Mouse (Mus musculus): ENCODE data around the gene Gys1. TPM values are rescaled to one million over a fixed set of nuclear protein-coding genes. Genes with fewer than 3 reads are reported as not detected.
A peak's percentile ranks its signal among the peaks of the same experiment; 100 is the strongest.

The Gys1 gene
- total RNA-seq, 2 experiments from 2014 or later: 275 to 279 TPM

DNA sequence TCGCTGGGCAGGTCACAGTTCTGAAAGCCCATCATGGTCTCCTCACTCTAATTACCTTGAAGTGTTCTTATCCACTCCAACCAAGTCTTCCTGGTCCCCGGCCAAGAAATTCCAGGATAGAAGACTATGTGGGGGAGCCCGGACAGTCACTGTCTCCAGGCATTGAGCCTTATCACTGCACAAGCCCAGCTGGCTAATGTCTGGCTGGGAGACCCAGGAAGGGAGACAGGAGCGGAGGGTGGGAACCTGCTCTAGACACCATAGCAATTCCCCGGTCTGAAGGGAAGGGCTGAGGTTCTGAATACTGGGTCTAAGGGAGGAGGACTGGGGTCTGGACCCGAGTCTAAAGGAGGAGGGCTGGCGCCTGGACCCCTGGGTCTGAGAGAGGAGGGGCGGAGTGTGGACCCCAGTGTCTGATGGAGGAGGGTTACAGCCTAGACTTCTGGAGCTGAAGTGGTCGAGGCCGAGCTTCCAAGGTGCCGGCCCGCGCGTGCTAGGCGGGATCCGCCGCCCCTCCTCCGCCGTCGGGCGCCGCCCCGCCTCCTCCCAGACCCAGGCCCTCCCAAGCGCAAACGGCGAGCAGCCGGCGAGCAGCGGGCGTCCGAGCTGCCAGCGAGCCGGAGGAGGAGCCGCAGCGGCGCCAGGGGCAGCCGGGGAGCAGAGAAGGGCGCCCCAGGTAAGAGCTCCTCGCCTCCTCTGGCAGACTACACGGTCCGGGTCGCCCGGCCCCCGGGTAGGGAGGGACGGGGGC is 21.4 kb upstream of the Gys1 start, which contains the start of gene Ntf5:
Ntf5 (plus strand) TSS at position 583 of the 751 bp plus-strand sequence.
- intact Hi-C loops (cut with DNase I): no loop called here
- no peak for DNase-seq

DNA sequence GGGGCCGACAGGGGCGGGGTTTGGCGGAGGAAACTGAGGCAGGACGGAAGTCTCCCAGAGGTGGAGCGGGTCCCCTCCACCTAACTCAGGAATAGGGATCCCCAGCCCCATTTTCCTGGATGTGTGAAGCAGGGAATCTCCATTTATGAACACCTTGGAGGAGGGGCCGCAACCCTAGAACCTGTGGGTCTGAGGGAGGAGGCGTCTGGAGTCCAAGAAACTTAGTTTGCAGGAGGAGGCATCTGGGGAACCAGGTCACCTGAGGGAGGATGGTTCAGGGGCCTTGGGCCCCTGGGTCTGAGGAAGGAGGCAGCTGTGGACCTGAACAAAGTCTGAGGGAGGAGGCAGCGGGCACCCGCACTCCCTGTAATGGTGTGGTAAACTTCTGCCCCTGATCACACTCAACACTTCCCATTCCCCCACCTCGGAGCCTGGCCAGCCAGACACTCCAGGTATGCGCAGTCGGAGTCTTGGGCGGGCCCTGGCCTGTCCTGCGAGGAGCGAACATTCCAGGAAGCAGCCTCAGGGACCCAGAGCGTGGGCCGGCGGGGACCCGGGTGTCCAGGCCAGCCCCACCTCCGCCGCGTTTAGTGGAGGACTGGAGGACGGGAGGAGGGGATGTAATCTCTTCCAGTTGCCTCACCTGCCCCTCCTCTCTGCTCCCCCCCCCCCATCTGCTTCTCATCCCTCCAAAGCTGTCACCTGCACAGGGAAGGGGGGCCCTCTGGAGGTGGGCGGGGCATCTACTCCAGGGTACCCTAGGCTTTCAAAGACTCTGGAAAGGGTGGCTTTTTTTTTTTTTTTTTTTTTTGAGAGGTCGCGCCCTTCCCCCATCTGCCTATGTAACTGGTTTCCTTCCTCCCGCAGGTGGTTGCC is 20.5 kb upstream of the Gys1 start:
- intact Hi-C loops (cut with DNase I): no loop called here

DNA sequence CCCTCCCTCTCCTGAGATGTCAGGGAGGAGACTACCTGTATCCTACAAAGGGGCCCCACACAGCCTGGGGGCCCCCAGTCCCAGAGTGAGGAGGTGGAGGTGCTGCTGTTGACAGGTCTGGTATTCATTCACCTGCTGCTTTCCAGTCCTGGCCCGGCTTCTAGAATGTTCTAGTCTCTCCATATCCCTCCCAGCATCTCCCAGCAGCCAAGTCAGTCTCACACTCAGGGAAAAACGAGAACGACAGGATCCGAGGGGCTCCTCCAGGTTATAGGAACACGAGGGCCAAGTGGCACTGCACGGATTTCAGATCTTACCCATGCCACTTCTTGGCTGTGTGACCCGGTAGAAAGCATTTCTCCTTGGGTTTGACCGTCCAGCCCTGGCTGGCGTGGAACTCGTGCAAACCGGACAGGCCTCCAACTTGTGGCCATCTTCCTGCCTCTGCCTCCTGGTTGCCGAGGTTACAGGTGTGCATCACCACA is 19.9 kb upstream of the Gys1 start:
- DNase-seq: no peak
- intact Hi-C loops (cut with DNase I): no loop called here

More for the DNA sequence above, 20.5 kb upstream of the Gys1 start:
- no peak for DNase-seq

DNA sequence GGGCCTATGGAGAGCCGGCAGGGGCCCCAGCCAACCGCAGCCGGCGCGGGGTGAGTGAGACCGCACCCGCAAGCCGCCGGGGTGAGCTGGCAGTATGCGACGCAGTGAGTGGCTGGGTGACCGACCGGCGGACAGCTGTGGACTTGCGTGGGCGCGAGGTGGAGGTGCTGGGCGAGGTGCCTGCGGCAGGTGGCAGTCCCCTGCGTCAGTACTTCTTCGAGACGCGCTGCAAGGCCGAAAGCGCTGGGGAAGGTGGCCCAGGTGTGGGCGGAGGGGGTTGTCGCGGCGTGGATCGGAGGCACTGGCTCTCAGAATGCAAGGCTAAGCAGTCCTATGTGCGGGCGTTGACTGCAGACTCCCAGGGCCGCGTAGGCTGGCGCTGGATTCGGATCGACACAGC is 19.0 kb upstream of the Gys1 start:
- intact Hi-C loops (cut with DNase I): no loop called here
- no peak for DNase-seq

DNA sequence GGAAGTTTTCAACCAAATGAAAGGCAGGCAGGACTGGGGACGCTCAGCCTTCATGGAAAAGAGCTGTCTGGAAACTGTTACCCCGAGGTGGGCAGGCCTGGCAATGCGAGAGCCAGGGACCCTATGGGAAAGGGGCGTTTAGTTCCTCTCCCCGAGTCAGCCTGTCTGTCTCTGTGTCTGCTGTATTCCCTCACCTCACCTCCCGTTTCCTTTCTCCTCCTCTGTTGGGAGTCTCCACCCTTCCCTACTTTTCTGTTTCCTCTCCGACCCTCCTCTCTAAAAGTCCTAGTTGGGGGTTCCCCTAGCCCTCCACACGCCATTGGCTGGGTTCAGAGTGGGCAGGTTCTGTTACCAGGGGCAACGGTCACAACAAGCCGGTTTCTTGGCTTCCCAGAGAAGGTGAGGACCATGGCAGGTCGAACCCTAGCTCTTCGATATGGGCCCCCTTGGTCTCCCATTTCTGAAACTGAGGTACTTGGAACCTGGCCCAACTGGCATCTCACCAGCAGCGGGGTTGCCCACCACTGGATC is 16.6 kb upstream of the Gys1 start:
- DNase-seq: no peak
- intact Hi-C loops (cut with DNase I): no loop called here

DNA sequence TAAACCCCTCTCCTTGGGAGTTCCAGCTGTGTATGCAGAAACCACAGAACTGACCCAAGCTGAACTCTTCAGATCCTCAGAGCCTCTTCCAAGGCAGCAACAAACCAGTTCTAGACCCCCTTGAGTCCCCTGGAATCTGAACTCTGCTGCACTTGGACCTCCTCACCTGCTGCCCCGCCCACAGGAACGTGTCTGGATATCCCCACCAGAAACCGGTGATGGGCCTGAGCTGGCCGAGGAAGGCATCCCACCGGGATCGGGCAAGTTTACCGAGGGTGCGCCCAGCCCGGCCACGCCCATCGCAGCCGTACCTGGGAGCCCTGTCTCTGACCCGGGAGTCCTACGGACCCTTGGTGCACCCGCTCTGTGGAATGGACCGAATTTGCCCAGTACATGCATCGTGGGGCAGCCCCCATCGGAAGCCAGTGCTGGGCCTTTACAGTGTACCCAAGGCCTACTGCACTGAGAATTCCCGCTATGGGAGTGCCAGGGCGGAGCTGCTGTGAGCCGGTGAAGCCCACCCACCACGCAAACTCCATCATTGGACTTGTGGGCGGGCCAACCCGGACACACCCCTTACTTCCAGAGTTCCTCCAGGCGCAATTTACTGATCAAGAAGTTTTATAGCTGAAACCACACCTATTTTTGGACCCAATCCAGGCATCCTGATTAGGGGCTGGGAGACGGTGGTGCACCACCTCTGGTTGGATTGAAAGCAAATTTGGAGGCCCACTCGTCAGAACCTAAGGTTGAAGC is 14.6 kb upstream of the Gys1 start:
- DNase-seq: no peak
- intact Hi-C loops (cut with DNase I): no loop called here

DNA sequence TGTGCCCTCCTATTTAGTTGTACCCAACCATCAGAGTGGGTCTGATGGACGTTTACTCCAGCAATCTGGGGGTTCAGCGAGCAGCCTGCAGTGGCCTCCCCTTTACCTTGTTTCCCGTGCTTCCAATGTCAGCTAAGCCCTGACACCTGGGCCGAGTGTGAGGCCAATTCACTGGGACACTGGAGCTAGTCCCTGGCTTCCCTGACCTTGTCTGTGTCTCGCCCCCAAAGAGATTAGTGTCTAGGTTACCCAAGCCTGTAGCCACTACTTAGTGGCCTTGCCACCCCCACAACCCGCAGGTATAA is 14.1 kb upstream of the Gys1 start, which contains the start of gene Lhb:
Lhb (plus strand) TSS at position 206 of the 305 bp plus-strand sequence.
- DNase-seq: no peak
- intact Hi-C loops (cut with DNase I): no loop called here

DNA sequence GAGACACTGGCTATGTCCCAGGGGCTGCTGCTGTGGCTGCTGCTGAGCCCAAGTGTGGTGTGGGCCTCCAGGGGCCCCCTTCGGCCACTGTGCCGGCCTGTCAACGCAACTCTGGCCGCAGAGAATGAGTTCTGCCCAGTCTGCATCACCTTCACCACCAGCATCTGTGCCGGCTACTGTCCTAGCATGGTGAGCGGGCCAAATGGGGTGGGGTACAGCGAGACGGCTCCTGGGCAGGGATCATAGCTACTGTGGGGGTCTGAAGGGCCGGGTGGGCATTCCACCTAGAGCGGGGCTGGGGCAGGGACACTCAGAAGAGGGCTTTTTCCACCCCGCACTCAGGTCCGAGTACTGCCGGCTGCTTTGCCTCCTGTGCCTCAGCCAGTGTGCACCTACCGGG is 13.4 kb upstream of the Gys1 start:
- no peak for DNase-seq
- intact Hi-C loops (cut with DNase I): no loop called here

DNA sequence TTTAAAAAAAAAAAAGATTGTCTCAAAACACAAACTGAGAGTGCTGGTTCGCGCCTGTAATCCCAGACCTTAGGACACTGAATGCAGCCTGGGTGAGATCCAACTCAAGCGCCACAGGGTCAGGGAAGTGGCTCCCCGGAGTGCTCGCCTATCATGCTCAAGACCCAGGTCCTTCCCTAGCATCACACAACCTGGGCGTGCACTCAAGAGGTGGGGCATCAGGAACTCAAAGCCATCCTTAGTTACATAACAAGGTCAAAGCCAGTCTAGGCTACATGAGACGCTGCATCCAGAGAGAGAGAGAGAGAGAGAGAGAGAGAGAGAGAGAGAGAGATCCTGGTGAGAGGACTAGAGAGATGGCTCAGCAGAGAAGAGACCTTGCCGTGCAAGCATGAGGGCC is 8.1 kb upstream of the Gys1 start:
- intact Hi-C loops (cut with DNase I): no loop called here
- DNase-seq: no peak

DNA sequence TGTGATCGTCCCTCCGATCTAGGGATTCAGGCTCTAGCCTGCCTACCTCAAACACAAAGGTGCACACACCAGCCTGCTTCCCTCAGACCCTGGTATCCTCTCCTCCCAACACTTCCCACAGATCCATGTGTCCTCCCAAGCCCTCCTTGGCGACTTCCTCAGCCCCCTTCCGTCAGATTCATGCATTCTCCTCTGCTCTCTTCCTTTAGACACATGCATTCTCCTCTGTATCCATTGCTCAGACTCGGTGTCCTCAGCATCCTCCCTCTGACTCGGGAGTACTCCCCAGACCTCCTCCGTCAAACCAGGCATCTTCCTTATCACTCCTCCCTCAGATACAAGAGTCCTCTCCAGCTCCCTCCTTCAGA is 825 bp upstream of the Gys1 start:
- DNase-seq: no peak
- intact Hi-C loops (cut with DNase I): no loop called here

DNA sequence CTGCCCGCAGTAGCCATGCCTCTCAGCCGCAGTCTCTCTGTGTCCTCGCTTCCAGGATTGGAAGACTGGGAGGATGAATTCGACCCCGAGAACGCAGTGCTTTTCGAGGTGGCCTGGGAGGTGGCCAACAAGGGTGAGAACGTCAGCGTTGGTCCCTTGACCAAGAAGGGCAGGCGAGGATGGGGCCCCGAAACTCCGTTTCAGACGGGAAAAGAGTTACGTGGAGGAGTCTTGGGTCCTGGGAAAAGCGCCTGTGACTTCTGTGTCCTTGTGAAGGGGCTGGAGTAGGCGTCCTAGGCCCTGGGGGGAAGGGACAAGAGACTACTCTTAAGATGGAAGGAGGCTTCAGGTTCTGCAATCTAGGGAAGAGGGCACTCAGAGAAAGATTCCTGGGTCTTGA is 394 bp downstream of the Gys1 start:
- intact Hi-C loops (cut with DNase I): loop anchor here (5.0 kb wide), 1 partner anchor 133 kb away; no protein-coding TSS in a partner anchor
- DNase-seq: peak in 1 of 2 experiments; percentile 32

DNA sequence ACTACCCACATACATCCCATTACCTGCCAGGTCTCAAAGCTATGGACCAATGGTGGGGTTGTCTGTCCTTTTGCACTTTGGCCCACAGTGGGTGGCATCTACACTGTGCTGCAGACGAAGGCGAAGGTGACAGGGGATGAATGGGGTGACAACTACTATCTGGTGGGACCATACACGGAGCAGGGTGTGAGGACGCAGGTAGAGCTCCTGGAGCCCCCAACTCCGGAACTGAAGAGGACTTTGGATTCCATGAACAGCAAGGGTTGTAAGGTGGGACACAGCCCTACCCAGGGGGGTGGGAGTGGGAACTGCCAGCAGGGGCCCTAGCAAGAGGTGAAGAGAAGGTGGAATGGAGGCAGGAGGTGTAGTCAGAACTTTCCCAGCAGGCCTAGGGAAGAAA is 1.8 kb downstream of the Gys1 start:
- intact Hi-C loops (cut with DNase I): loop anchor here (5.0 kb wide), 1 partner anchor 134 kb away; no protein-coding TSS in a partner anchor
- DNase-seq: no peak

DNA sequence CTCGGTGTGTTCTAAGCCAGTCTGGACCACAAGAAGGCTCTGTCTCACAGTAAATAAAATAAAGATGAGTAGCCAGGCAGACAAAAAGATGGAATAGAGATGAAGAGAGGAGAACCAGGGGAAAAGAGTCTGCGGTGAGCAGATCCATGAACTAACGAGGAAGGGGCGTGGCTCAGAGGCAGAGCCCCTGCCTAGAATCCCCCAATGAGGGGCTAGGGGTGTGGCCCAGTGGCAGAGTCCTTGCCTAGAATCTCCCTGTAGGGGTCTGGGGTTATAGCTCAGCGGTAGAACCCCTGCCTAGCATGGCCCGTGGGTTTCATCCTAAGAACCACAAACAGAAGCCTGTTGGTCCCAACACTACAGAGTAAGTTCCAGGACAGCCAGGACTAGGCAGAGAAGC is 2.4 kb downstream of the Gys1 start:
- no peak for DNase-seq
- intact Hi-C loops (cut with DNase I): loop anchor here (5.0 kb wide), 1 partner anchor 135 kb away; no protein-coding TSS in a partner anchor

DNA sequence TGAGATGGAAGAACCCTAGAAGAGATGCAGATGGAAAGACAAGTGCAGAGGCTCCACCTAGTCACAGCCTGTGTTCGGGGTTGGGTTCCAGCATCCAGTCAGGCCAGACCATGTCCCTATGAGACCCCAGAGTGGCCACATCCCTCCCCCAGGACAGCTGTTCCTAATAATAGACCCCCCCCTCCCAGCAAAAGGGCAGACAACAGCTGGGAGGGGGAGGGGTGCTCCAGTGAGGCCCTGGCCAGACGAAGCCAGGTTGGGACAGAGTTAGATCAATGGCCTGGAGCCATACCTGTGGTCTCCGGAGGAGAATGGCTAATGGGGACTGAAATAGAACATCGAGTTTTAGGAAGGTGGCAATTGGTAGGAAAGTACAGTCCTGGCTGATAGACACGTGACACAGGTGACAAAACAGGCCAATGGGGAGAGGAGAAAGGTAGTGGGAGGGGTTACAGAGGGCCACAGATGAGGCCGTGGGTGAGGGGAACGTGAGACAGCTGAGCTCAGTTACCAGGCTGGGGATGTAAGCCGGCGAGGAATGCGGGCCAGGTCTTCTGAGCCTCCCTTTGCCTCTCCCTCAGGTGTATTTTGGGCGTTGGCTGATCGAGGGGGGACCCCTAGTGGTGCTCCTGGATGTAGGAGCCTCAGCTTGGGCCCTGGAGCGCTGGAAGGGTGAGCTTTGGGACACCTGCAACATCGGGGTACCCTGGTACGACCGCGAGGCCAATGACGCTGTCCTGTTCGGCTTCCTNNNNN is 3.1 kb downstream of the Gys1 start, which contains the start of gene Ruvbl2:
Ruvbl2 (minus strand) TSS at position 576 of the 756 bp plus-strand sequence.
- DNase-seq: peak; percentile 52 to 54
- intact Hi-C loops (cut with DNase I): loop anchor here (1.0 to 5.0 kb wide), 2 partner anchors 31 to 135 kb away; no protein-coding TSS in a partner anchor

DNA sequence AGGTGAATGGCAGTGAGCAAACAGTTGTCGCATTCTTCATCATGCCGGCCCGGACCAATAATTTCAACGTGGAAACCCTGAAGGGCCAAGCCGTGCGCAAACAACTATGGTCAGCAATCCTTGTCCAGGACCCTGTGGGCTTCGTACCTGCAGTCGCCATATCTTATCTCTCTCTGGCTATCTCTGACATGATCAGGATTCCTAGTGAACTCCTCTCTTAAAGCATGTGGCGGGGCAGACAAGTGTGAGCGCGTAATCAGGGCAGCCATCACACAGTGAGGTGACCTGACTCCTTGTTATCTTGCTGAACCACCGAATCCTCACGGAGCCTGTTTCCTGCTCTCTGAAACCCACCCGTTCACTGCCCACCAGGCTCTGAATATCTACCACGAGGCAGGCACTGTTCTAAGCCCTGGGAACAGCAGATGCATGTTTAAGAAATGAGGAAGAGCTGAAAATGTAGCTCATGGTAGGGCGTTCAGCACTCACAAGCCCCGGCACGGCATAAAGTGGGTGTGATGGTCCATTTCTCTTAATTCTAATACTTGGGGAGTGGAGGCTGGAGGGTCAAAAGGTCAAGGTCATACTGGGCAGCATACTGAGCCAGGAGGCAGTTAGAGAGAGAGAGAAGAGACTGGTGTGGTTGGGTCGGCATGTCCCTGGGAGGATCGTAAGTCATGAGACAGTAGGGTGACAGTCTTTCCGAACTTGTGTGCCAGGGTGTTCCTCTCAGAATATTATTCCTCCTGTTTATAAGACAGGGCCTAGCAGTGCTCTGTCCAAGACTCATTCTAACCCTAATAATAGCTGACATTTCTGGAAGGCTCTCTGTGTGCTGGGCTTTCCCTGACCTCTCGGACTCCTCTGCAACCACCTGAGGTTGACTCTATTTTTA is 9.1 kb downstream of the Gys1 start:
- intact Hi-C loops (cut with DNase I): no loop called here
- DNase-seq: no peak

DNA sequence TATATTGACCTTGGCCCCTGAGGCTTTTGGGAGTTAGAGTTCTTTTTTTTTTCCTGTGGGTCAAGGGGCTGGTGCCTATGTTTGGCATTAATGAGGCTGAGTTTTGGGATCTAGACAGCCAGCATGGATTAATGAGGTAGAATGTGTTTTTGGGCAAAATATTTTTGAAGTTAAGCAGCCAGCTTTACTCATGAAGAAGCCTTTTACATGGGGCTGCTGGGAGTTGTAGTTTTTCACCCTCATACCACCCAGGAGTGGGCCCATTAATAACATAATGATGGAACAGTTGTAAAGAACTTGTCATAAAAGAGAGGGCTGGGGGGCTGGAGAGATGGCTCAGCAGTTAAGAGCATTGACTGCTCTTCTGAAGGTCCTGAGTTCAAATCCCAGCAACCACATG is 11.9 kb downstream of the Gys1 start:
- intact Hi-C loops (cut with DNase I): no loop called here

DNA sequence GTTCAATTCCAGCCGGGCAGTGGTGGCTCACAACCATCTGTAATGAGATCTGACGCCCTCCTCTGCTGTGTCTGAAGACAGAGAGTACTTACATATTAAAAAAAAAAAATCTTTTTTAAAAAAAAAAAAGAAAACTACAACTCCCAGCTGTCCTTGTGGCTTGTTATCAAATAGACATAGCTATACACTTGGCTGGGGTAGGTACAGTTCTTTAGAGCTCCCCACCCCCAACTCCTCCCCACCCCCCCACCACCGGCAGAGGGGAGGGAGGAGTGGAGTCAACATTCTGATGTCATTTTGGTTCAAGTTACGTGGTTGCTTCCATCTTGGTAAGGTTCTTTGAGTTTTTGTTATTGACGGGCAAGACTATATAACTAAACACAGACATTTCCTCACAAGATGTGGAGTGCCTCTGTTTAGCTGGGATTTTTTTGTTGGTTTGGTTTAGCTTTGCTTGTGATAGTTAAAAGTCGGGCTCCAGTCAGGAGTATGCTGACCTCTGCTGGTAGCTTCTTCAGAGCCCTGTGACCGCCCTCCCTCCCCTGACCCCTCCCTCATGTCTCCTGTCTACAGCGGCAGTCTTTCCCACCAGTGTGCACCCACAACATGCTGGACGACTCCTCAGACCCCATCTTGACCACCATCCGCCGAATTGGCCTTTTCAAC is 12.8 kb downstream of the Gys1 start:
- intact Hi-C loops (cut with DNase I): no loop called here
- DNase-seq: no peak

More for the DNA sequence above, 11.9 kb downstream of the Gys1 start:
- no peak for DNase-seq

DNA sequence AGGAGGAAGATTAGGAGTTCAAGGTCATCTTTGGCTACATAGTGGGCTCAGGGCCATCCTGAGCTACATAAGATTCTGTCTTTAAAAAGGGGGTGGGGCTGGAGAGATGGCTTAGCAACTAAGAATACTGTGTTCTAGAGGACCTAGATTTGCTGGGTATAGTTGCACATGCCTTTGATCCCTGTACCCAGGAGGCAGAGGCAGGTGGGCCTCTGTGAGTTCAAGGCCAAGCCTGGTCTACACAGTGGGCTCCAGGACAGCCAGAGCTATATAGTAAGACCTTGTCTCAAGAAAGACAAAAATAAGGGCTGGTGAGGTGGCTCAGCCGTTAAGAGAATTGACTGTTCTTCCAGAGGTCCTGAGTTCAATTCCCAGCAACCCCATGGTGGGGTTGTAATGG is 15.3 kb downstream of the Gys1 start:
- intact Hi-C loops (cut with DNase I): loop anchor here (5.0 kb wide), 1 partner anchor 112 kb away; no protein-coding TSS in a partner anchor
- DNase-seq: no peak
